Mouse (Mus musculus): Measurements from ENCODE around the gene March2. TPM values are rescaled to one million over a fixed set of nuclear protein-coding genes. Genes with fewer than 3 reads are reported as not detected.

Gene March2
- total RNA-seq, 2 experiments from 2014 or later: 86.2 to 87.1 TPM

DNA sequence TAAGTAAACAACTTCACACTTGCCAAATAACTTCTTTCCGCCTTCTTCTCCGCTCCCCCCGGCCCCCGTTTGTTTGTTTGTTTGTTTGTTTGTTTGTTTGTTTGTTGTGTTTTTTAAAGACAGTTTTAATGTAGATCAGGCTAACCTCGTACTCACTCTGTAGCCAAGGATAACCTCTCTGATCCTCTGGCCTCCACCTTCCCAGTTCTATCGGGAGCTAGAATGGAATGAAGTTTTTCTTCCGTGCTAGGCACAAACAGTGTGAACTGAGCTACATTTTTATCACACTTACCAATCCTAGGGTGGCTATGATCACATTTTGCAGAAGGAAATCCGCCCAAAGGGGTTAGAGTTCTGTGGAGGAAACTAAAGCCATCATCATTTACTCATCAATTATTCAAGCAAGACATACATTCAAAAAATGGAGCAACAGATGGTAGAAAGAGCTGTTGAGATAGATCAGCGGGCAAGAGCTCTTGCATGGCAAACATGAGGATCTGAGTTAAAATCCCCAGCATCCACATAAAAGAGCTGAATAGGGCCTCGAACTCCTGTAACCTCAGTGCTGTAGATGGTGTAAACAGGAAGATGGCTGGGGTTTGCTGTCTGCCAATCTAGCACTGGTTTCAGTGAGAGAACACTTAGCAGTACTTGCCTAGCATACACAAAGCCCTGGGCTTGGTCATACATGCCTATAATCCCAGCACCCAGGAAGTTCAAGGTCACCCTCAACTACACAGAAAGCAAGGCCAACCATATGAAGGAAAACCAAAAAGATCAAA lies 665 bp upstream of the March2 start:
- DNase-seq (ENCODE audit: low spot score in 2 of 2): no peak

DNA sequence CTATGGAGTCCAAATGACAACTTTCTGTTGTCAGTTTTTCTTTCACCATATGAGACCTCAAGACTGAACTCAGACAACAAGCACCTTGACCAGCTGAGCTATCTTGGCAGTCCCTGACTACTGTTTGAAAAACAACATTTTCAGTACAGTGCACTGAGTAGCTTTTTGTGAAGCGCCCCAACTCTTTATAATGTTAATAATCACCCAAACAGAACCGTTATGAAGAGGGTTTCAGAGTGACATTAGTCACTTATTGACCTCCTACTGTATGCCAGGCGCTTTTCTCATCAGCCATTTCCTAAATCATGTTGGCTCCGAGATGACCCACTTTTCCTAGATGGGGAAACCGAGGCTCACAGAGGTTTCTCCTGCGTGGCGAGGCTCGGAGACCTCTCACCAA lies 488 bp downstream of the March2 start:
- DNase-seq (ENCODE audit: low spot score in 2 of 2): no peak

DNA sequence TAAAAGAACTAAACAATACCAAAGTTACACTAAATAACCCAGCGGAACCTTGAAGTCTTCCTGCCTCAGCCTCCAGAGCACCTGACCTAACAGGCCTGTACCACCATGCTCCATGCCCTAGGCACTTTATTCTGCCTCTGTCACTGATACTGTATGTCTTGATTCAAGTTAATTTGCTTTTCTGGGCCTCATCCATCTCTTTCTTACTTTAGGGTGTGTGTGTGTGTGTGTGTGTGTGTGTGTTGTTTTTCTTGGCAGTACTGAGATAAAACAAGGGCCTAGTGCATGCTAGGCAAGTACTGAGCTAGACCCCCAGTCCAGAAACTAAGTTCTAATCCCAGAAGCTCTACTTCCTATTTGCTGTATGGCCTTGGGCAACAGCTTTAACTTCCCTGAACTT lies 1.2 kb downstream of the March2 start:
- no peak for DNase-seq (ENCODE audit: low spot score in 2 of 2)

DNA sequence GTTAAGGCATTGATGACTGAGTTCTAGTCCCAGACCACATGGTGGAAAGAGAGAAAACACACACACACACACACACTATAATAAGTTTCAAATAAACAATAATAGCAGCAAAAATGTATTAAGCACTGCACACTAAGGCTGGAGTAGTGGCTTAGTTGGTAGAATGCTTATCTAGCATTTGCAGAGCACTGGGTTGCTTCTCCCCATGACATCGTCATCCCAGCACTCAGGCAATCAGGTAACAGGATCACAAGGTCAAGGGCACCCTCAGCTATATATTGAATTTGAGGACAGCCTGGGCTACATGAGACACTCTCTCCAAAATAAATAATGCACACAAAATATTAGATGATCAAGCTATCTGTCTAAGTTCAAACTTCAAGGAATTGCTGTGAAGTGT lies 3.7 kb downstream of the March2 start:
- DNase-seq (ENCODE audit: low spot score in 2 of 2): no peak

DNA sequence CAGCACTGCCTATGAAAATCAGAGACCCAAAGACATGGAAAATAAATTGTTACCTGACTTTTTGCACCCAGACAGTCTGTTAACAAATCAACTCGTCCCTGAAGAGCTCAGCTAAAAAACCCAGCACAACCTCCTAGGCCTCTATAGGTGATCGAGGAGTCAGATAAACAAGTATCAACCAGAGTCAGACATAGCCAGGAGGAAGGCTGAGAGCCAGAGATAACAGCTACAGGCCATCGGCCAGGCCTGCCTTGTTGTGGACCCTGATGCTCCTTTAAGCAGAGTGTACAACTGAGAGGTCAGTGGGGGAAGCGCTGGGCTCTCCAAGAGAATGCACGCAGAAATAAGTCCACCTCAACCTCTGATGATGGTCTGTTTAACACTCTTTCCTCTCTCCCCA lies 5.2 kb downstream of the March2 start:
- no peak for DNase-seq (ENCODE audit: low spot score in 2 of 2)

DNA sequence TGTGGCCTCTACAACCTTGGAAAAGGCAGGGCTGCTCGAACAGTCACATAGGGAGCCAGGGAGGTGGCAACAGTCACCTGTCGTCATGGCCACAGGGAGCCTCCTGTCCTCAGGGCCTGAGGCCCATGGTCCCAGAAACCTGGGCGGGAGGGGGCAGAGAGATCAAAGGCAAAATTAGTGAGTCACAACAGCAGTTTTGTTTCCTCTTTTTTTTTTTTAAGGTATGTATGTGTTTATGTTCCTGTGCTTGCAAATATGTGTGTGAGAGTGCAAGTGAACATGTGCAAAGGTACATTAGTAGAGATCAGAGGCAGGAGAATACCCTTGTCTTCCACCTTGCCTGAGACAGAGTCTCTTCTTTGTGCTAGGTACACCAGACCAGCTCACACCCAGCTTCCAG lies 8.6 kb downstream of the March2 start:
- DNase-seq (ENCODE audit: low spot score in 2 of 2): no peak

DNA sequence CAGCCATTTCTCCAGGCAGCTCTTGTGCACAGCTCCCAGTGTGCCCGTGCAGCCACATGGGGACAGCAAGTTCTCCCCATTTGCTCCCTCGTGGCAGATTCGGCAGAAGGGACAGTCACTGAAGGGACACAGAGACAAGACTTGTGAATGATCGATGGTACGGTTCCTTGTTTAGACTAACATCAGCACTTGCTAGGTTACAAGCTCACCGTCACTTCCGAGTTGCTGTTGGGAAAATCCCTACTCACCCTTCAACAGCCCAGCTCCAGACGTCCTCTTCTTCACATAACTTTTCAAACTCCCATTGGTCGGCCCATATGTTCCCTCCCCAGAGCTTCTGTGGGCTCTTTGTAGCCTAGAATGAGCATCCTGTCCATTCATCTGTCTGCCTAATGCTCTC lies 15.4 kb downstream of the March2 start:
- DNase-seq (ENCODE audit: low spot score in 2 of 2): no peak

DNA sequence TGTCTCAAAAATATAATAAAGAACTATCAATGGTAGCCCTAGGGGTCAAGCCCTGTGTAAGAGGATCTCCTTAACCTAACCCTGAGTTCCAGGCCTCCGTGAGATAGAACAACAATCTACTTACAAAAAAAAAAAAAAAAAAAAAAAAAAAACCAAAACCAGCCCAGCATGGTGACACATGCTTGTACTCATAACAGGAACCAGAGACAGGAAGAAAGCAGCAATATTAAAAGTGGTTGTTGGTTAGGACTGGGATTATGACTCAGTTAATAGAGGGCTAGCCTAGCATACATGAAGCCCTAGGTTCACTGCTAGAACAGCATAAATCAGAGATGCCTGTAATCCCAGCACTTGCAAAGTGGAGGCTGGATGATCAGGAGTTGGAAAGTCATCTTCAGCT lies 16.3 kb downstream of the March2 start:
- DNase-seq (ENCODE audit: low spot score in 2 of 2): no peak

DNA sequence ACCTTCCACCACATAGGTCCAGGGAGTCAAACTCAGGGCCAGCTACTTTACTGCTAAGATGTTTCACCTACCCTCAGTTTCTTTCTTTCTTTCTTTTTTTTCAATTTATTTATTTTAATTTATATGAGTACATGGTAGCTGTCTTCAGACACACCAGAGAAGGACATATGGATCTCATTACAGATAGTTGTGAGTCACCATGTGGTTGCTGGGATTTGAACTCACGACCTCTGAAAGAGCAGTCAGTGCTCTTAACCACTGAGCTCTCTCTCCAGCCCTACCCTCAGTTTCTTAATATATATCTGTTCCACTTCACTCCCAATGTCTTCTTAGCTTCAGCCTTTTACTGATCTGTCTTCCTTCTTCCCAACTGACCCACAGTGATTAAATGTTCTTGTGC lies 23.0 kb downstream of the March2 start:
- DNase-seq (ENCODE audit: low spot score in 2 of 2): no peak

DNA sequence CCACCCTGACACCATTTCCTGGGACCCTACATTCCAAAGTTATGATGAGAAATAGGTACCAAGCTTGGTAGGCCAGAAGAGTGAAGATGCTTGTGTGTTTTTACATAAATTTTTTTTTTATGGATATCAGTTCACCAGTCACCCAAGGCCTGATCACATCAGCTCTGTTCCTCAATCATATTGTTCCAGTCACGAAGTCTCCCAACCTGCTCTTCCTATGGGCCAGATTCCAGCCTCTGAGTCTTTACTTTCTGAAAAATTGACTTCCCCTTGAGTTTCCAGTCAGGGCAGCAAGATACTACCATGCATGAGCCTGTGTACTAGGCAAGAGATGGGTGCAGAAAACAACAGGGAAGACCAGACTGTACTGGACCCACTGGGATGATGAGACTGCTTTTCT lies 31.7 kb downstream of the March2 start, which contains the start of gene Hnrnpm:
Hnrnpm (minus strand) TSS at position 101 of the 400 bp plus-strand sequence.
- no peak for DNase-seq (ENCODE audit: low spot score in 2 of 2)

DNA sequence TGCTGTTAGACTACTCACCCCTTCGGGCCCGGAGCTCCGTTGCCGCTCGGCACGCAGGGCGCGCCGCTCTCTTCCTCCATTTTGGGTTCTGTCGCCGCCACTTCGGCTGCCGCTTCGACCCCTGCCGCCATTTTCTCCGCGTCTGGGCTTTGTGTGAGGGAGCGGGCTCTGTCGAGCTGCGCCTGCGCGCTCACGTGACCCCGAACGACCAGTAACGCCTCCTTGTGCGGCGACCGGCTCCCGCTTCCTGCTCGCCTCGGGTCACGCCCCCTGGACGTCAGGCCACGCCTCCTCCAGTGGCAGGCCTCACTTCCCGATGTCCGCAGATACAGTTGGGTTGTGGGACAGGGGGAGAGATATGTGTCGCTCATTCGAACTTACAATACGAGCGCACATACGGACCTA lies 33.2 kb downstream of the March2 start:
- peak; percentile 96 to 98 for DNase-seq (ENCODE audit: low spot score in 2 of 2)

DNA sequence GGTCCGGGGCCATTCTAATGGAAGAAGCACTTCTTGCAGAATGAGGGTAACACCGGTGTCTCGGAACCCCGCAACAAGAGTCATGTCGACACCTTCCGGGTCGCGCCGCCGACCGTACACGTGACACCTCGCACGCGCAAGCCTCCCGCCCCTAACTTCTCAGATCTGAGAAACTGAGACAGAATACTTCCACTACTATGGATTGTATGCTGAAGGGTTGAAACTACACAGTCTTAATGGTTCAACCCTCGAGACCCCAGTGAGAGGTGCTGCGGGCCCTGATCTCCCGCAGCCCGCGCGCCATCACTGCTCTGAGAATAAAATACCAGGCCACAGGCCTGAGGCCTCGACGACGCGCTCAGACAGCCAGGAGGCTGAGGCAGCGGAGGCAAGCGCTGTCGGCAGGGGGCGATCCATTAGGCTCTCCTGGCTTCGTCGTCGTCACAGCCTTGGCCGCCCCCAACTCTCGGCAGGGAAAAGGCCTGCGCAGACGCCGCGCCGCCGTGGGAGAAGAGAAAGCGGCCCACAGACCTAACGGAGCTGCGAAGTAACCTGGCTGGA lies 33.7 kb downstream of the March2 start:
- DNase-seq (ENCODE audit: low spot score in 2 of 2): peak; percentile 76 to 84

DNA sequence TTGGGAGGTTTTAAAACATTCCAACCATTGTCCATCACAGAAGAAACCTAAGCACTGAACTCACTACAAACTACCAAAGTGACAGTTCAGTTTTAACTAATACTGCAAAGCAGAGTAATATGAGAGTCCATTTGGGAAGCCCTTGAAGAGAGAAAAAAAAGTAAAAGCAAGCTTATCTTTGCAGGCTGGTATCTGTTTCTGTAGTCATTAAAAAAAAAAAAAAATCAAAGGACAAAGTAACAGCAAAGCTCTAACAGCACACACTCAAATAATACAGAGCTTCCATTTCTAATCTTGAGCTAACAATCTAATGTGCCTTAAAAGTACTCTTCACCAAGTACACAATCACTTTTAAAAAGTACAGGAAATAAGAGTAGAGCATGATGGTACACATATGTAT lies 36.7 kb downstream of the March2 start:
- DNase-seq (ENCODE audit: low spot score in 2 of 2): no peak

DNA sequence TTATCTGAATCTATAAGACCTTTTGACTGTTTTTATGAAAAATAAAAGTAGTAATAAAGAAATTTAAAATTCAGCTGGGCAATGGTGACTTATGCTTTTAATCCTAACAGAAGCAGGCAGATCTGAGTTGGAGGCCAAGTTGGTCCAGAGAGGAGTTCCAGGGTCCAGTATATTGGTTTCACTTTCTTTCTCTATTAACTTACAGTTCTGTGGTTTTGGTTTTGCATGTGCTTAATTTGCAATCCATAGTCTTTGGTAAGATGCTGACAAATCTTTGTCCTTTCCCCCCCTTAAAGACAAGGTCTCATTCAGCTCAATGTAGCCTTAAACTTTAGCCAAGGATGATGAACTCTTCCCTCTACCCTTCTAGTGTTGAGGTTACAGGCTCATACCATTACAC lies 39.7 kb downstream of the March2 start:
- DNase-seq (ENCODE audit: low spot score in 2 of 2): no peak

DNA sequence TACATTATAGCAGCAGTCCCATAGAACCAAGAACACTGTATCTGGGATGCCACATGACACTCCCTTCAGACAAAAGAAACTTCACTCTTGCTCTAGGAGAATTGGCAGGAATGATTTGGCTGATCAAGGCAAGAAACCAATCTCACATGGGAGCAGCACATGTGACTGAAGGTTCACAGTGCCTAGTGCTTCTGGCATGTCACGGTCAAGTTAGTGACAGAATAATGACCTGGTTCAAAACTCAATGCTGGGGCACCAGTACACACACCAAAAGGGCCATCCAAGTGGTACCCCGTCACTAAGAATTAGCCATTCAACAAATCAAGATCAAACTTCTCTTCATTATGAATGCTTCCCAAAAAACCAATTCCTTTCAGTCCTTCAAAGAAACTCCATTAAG lies 42.4 kb downstream of the March2 start:
- no peak for DNase-seq (ENCODE audit: low spot score in 2 of 2)

DNA sequence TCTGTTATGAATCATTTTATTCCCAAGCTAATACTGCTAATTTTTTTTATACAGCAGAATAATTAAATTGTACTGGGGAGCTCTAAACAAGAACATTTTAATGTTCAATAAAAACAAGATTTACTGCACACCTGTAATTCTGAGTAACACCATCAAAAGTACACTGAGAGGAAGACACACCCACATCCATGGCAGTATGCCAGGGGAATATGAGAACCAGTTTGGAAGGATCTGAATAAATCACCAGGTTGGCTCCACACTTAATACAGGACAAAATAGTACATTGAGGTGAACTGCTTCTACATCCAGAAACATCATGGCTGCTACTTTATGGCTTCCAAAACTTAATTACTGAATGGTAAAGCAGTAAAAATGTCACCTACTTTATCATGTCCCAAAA lies 43.0 kb downstream of the March2 start:
- DNase-seq (ENCODE audit: low spot score in 2 of 2): no peak

DNA sequence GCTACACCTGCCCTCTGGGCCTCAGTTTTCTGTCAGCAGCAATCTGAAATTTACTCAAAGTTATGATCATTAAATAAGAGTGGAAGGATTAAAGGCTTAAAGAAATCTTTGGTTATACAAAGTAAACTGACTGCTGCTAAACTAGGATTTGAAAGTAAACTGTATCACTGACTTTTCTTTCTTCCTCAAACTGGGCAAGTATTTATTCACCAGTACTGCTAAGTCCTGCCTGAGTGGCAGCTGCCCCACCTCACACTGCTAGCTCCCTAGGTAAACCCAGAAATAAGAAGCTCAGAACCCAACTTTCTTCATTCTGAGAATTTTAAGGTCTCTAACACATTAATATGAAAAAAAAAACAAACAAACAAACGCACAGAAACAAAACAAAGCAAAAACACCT lies 44.6 kb downstream of the March2 start:
- no peak for DNase-seq (ENCODE audit: low spot score in 2 of 2)

DNA sequence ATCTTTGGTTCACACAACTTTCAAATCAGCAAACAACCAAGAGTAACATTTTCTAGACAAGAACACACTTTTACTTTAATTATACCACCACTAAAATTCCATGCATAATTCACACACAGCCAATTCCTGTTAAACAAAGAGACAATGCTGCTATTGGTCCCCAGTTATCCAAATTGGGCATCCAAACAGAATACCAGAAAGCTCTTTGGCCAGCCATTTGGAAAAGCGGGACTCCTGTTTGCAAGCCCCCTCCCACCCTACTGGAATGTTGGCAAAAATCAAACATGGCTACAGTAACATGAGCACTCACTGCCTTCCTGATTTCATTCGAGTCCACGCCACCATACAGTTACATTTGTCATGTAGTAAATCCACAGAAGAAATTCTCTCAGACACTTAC lies 48.8 kb downstream of the March2 start:
- no peak for DNase-seq (ENCODE audit: low spot score in 2 of 2)

DNA sequence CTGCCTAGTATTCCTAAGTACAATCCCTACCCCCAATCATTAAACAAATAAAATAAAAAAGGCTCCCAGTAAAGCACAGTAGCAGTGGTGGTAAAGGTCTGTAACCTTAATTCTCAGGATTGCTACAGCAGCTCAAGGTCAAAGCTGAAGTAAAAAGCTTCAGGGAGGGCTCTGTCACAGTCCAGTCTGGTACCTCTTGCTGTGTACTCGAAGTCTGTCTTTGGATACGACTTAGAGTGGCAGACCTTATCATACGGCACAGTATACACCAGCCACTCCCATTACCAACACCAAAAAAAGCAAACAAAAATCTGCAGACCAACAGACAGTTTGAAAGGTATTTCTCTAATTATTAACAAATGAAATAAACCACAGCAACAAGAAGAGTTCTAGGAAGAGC lies 51.7 kb downstream of the March2 start:
- no peak for DNase-seq (ENCODE audit: low spot score in 2 of 2)

DNA sequence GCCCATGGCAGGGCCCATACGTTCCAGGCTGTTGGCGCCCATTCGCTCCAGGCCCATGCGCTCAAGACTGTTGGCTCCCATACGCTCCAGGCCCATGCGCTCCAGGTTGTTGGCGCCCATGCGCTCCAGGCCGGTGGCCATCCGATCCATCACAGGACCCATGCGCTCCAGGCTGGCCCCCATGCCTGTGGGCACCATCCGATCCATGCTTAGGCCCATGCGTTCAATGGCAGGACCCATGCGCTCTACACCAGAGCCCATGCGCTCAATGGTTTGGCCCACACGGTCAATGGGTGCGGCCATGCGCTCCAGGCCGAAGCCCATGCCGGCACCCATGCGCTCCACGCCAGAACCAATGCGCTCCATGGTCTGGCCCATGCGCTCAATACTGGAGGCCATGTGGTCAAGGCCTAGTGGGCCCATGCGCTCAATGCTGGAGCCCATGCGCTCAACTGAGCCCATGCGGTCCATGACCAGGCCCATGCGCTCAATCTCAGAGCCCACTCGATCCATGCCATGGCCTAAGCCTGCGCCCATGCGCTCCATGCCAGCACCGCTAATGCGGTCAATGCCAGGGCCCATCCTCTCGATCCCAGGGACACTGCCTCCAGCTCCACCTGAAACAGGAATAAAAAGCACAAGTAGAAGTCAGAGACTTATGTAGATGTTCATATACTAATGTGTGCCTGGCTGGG lies 68.5 kb downstream of the March2 start:
- DNase-seq (ENCODE audit: low spot score in 2 of 2): no peak

DNA sequence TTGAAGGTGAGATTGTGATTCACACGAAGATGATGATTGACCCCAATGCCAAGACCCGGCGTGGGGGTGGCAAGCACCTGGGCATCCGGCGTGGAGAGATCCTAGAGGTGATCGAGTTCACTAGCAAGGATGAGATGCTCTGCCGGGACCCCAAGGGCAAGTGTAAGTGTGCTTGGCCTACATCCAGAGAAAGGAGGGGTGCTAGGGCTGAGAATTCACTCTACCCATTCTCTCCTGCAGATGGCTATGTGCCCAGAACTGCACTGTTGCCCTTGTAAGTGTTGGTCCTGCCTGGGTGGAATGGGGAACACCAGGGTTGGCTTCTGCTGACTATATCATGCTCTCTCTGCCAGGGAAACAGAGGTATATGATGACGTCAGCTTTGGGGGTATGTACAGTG lies 73.4 kb downstream of the March2 start:
- no peak for DNase-seq (ENCODE audit: low spot score in 2 of 2)

DNA sequence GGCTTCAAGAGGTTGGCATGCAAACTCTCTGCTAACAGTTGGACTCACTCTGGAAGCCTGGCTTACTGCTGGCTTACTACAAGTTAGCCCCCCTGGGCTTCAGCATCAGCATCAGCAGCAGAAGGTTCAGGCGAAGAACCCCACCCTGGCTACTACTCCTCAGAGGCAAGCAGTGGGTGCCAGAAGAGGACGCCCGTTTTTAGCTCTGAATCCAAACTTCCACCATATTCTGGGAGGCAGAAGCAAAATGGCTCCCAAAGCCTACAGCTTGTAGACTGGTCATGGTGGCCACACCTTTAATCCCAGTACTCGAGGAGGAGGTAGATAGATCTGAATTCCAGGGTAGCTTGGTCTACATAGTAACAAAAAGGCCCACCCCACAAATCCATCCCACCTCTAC lies 74.4 kb downstream of the March2 start:
- DNase-seq (ENCODE audit: low spot score in 2 of 2): no peak

DNA sequence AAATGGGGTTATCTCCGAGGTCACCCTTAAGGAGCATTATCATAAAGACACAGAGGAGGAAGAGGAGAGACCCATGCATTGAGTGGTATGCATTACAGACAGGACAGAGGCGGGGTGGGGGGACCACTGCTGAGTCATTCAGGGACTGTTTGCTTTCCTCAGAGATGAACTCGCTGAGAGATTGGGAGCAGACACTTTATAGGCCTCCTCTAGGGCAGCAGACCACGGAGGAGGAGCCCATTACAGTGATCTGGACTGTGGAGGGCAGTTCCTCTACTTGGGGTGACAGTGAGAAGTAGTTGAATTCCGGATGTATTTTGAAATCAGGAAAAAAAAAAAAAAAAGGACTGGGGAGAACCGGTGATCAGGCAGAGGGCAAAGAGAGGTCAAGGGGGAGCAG lies 78.7 kb downstream of the March2 start:
- DNase-seq (ENCODE audit: low spot score in 2 of 2): no peak

All from layer of hippocampus, adult 18-20 months (tissue).